Mouse (Mus musculus) left cerebral cortex, postnatal 14 days (tissue): ENCODE results near the gene Kctd6. TPM values are rescaled to one million over a fixed set of nuclear protein-coding genes. Genes with fewer than 3 reads are reported as not detected.

Experiments used
- total RNA-seq, 2 experiments: library from RNA; stranded (reverse); gene quantifications; 2 replicates each; pipeline ENCODE4 v1.2.3; 2021

Kctd6 gene
- total RNA-seq, 2 experiments from 2014 or later = 37.5 to 37.8 TPM

Other genes starting within 250 kb of the Kctd6 start
- not detected for gene Dnase1l3, start 219.6 kb upstream of the Kctd6 start, total RNA-seq
- 10 to 100 TPM; 64.7 to 70.0 TPM for gene Abhd6, start 211.2 kb upstream of the Kctd6 start, total RNA-seq
- 10 to 100 TPM; 28.0 to 28.9 TPM for gene Rpp14, start 133.8 kb upstream of the Kctd6 start, total RNA-seq
- gene Pxk, start 115.9 kb upstream of the Kctd6 start, total RNA-seq = 10 to 100 TPM; 29.5 to 29.6 TPM
- gene Pdhb, start 41.1 kb upstream of the Kctd6 start, total RNA-seq = 100 to 1,000 TPM; 201 to 206 TPM
- not detected for gene Acox2, start 45.2 kb downstream of the Kctd6 start, total RNA-seq
- 100 to 1,000 TPM; 139 to 201 TPM for gene Fam107a, start 103.9 kb downstream of the Kctd6 start, total RNA-seq
- gene Oit1, start 164.6 kb downstream of the Kctd6 start, total RNA-seq = not detected